Mouse (Mus musculus) embryonic facial prominence, embryonic 14.5 days (tissue): ENCODE results near the gene Uchl1. TPM values are rescaled to one million over a fixed set of nuclear protein-coding genes. Genes with fewer than 3 reads are reported as not detected.
A peak's percentile ranks its signal among the peaks of the same experiment; 100 is the strongest.

ENCODE experiments used
- ATAC-seq: fragments of 200-750 bp; cut with Nextera tagmentation; 2 replicates; pipeline ENCODE4 v1.8.0; 2017; ENCODE audit warnings: low read depth, moderate number of reproducible peaks, moderate TSS enrichment
- DNase-seq: peaks from one replicate; pipeline ENCODE4 v3.0.0-alpha.2; 2015; ENCODE audit warnings: low spot score
- H3K27ac ChIP-seq: fragments of 300-500 bp; sonication (generic); replicated peaks from 2 replicates; pipeline ENCODE4 v1.5.1; 2014; ENCODE audit warnings: low read depth, mild to moderate bottlenecking, low read length, moderate library complexity
- H3K27me3 ChIP-seq: fragments of 300-500 bp; sonication (generic); replicated peaks from 2 replicates; pipeline ENCODE4 v1.6.1; 2014; ENCODE audit warnings: low read length; ENCODE audit not compliant: control insufficient read depth, insufficient read depth
- H3K36me3 ChIP-seq: fragments of 300-500 bp; sonication (generic); 2 replicates; pipeline ENCODE4 v1.6.1; 2014; ENCODE audit warnings: low read length, mixed read lengths; ENCODE audit not compliant: control insufficient read depth, insufficient read depth
- H3K4me1 ChIP-seq: fragments of 300-500 bp; sonication (generic); 2 replicates; pipeline ENCODE4 v1.6.1; 2014; ENCODE audit warnings: antibody characterized with exemption, low read length; ENCODE audit not compliant: control insufficient read depth, insufficient read depth
- H3K4me2 ChIP-seq: fragments of 300-500 bp; sonication (generic); 2 replicates; pipeline ENCODE4 v1.6.1; 2014; ENCODE audit warnings: low read depth, mild to moderate bottlenecking, low read length, moderate library complexity, mixed read lengths
- H3K4me3 ChIP-seq: fragments of 300-500 bp; sonication (generic); 2 replicates; pipeline ENCODE4 v1.5.1; 2014; ENCODE audit warnings: low read depth, mild to moderate bottlenecking, low read length
- H3K9ac ChIP-seq: fragments of 300-500 bp; sonication (generic); 2 replicates; pipeline ENCODE4 v1.6.1; 2014; ENCODE audit warnings: low read depth, mild to moderate bottlenecking, low read length, moderate library complexity, mixed read lengths
- H3K9me3 ChIP-seq: fragments of 300-500 bp; sonication (generic); 2 replicates; pipeline ENCODE4 v1.6.1; 2016; ENCODE audit warnings: low read length; ENCODE audit not compliant: control insufficient read depth
- WGBS: fragments of 180-500 bp; shearing (Covaris S2); extraction: QIAGEN DNeasy Blood & Tissue Kit; methylation state at CpG from one replicate; pipeline ENCODE4 v1.1.7; 2014; 5-methylcytosine and 5-hydroxymethylcytosine counted together
- polyA plus RNA-seq: library from polyadenylated mRNA; unstranded; fragments of >200 nt; fragmentation: Nextera tagmentation; extraction: Ambion mirVana; gene quantifications from 2 replicates; pipeline ENCODE4 v1.2.1, GENCODE M21; 2014

Uchl1 gene
- polyA plus RNA-seq, 1 experiment from 2014 or later = 142 TPM

DNA sequence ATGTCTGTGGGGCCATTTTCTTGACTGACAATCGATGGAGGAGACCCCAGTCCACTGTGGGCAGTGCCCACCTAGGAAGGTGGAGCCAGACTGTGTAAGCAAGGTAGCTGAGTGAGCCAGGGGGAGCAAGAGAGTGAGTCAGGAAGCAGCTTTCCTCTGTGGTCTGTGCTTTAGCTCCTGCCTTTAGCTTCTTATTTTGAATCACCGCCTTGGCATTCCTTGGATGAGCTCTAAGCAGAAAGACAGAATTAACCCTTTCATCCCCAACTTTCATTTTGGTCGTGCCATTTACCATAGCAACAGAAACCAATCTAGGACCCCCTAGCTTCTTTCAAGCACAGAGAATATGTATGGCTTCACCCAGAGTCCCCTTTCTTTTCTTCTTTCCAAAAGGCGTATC, 42.0 kb downstream of the Uchl1 start:
- no peaks in the 10 kb centered on the region for H3K27me3 ChIP-seq
- ATAC-seq (no peak), DNase-seq (peak; percentile 38)
- H3K4me3 ChIP-seq = no peak overlapping the region
- 36% methylated on average over 4 of the region's 4 CpGs for WGBS
- H3K36me3 ChIP-seq = no peaks in the 10 kb centered on the region
- no peak overlapping the region for H3K27ac ChIP-seq
- peaks cover 17% of the 10 kb centered on the region; the same call in 1 of the 2 replicates for H3K4me1 ChIP-seq
- no peak overlapping the region for H3K9ac ChIP-seq
- H3K9me3 ChIP-seq = no peaks in the 10 kb centered on the region
- H3K4me2 ChIP-seq = no peak overlapping the region

DNA sequence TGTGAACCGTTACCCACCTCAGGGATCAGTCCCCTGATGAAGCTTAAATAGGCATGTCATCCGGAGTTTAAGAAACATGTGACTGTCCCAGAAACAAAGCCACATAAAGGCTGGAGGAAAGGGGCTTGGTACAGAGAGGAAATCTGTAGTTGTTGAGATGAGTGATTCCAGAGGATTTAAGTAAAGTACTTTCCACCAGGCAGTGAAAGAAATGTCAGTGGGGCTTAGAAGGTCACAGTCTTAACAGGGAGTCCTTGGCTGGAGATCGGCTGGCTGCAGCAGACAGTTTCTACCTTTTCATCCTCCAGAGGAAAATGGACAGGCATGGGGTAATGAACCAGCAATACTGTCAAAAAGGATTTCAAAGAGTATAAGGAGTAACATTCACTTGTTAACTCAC, 42.5 kb downstream of the Uchl1 start:
- 22% methylated on average over 3 of the region's 3 CpGs for WGBS
- Histone ChIP-seq H3K4me3 (no peak overlapping the region), H3K9me3 (no peaks in the 10 kb centered on the region), H3K36me3 (no peaks in the 10 kb centered on the region), H3K4me1 (peaks cover 21% of the 10 kb centered on the region), H3K9ac (no peak overlapping the region), H3K27me3 (no peaks in the 10 kb centered on the region), H3K27ac (no peak overlapping the region), H3K4me2 (no peak overlapping the region)
- no peak for ATAC-seq
- DNase-seq = no peak

DNA sequence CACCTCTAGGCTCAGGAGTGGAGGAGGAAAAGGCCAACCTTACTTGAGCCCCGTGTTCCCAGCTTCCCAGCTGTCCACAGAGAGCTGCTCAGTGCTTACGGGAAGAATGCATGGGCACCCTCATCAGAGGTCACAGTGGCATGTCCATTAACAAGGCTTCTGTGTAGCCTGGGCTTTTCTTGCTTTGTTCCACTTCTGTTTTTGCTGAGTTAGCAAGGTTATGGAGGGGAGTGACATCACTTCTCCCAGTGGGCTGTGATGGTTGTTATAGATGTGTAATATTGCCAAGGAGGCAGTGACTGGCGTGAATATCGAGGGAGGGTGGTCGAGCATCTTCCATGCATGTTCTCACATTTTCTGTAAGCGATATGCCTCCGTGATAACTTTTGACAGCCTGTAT, 43.0 kb downstream of the Uchl1 start:
- 67% methylated on average over 7 of the region's 7 CpGs for WGBS
- no peaks in the 10 kb centered on the region for H3K36me3 ChIP-seq
- no peaks in the 10 kb centered on the region for H3K9me3 ChIP-seq
- no peak overlapping the region for H3K27ac ChIP-seq
- DNase-seq (no peak), ATAC-seq (no peak)
- H3K9ac ChIP-seq = no peak overlapping the region
- peaks cover 25% of the 10 kb centered on the region for H3K4me1 ChIP-seq
- no peaks in the 10 kb centered on the region for H3K27me3 ChIP-seq
- H3K4me3 ChIP-seq = no peak overlapping the region
- H3K4me2 ChIP-seq = no peak overlapping the region

DNA sequence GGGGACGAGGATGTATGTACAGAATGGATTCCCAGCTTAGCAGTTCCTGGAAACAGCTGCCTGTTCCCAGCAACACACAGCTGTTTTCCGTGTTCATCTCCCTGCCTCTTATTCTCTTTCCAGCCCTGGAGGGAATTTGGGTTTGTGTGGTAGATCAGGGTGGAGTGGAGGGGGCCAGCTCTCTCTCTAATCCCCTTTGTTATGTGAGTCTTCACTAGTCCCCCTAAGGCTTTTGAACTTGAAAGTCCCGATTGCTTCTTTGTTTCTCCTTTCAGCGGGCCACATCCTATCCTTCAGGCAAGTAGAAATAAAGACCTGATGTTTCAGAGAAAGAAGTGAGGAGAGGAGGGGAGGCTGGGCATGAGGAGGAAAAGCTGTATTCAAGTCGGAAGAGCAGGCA, 45.0 kb downstream of the Uchl1 start:
- Histone ChIP-seq H3K9ac (no peak overlapping the region), H3K27ac (0 out of 2 replicates have a peak overlapping the region, but pooled peaks have one; percentile 25), H3K36me3 (no peaks in the 10 kb centered on the region), H3K4me3 (no peak overlapping the region), H3K27me3 (no peaks in the 10 kb centered on the region), H3K4me2 (no peak overlapping the region), H3K4me1 (peaks cover 27% of the 10 kb centered on the region), H3K9me3 (no peaks in the 10 kb centered on the region)
- DNase-seq (peak; percentile 54), ATAC-seq (peak; percentile 53)
- WGBS = 9% methylated on average over 5 of the region's 5 CpGs

DNA sequence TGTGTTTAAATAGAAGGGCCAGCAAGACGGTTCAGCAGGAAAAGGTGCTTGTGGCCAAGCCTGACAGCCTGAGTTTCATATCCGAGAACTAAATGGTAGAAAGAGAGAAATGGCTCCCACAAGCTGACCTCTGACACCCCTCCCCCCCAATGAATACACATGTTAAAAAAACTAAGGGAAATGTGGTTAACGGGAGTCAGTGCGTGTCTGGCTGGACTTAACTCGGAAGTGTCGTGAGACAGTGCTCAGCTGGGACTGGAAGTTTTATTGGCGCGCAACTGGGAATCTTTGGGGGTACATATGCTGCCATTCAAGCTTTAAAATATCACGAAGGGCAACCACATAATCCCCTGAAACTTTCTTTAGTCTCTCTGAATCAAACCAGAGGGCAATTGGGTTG, 46.7 kb downstream of the Uchl1 start:
- no peak overlapping the region for H3K4me2 ChIP-seq
- H3K4me1 ChIP-seq = peaks cover 27% of the 10 kb centered on the region
- peak overlapping the region; percentile 49; the same call in 1 of the 2 replicates for H3K27ac ChIP-seq
- no peaks in the 10 kb centered on the region for H3K36me3 ChIP-seq
- 65% methylated on average over 9 of the region's 9 CpGs for WGBS
- H3K9me3 ChIP-seq = no peaks in the 10 kb centered on the region
- ATAC-seq (no peak), DNase-seq (no peak)
- H3K4me3 ChIP-seq = no peak overlapping the region
- H3K9ac ChIP-seq = no peak overlapping the region
- H3K27me3 ChIP-seq = no peaks in the 10 kb centered on the region

DNA sequence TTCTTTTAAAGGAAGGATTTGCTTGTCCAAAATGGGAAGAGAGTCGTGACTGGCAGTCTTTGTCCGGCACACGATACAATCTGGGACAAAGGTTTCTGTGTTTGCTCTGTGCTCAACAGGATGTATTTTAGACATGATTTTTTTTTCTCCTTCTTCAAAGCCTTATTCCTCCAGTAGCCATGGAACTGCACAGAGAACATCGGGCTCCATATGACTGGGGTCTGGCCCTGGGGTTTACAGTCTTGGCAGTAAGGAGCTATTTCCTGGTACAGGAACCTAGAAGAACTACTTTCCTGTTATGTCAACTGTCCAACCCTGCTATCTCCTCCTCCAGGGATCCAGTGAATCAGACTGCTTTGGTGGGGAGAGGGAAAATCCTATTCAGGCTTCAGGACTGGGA, 47.1 kb downstream of the Uchl1 start:
- DNase-seq = peak; percentile 41
- no peaks in the 10 kb centered on the region for H3K36me3 ChIP-seq
- peaks cover 27% of the 10 kb centered on the region for H3K4me1 ChIP-seq
- peak overlapping the region; percentile 59 for H3K27ac ChIP-seq
- H3K4me2 ChIP-seq = no peak overlapping the region
- no peaks in the 10 kb centered on the region for H3K9me3 ChIP-seq
- peak; percentile 24; the same call in 1 of the 2 replicates for ATAC-seq
- 41% methylated on average over 4 of the region's 4 CpGs for WGBS
- H3K27me3 ChIP-seq = no peaks in the 10 kb centered on the region
- no peak overlapping the region for H3K9ac ChIP-seq
- H3K4me3 ChIP-seq = no peak overlapping the region

DNA sequence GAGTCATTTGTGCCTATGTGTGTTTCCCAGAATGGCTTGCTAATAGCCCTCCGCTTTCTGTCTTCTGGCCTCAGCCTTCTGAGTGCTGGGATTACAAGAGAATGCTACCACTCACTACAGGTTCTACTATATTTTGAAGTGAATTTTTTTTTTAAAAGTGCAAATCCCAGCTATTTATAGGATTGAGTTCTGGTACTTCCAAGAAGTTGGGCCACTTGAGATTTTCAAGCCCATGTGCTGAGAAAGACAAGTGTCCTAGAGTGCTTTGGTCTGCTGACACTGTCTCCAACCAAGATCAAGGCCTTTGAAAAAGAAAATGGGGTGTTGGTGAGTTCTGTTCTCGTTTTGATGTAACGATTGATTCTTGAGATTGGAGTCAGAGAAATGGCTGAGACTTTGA, 47.7 kb downstream of the Uchl1 start:
- no peak overlapping the region for H3K4me3 ChIP-seq
- peaks cover 24% of the 10 kb centered on the region for H3K4me1 ChIP-seq
- no peak overlapping the region for H3K4me2 ChIP-seq
- peak overlapping the region; percentile 59; the same call in 1 of the 2 replicates for H3K27ac ChIP-seq
- DNase-seq = no peak
- no peak for ATAC-seq
- no peaks in the 10 kb centered on the region for H3K36me3 ChIP-seq
- WGBS = 84% methylated on average over 3 of the region's 3 CpGs
- H3K9ac ChIP-seq = no peak overlapping the region
- no peaks in the 10 kb centered on the region for H3K27me3 ChIP-seq
- H3K9me3 ChIP-seq = no peaks in the 10 kb centered on the region

DNA sequence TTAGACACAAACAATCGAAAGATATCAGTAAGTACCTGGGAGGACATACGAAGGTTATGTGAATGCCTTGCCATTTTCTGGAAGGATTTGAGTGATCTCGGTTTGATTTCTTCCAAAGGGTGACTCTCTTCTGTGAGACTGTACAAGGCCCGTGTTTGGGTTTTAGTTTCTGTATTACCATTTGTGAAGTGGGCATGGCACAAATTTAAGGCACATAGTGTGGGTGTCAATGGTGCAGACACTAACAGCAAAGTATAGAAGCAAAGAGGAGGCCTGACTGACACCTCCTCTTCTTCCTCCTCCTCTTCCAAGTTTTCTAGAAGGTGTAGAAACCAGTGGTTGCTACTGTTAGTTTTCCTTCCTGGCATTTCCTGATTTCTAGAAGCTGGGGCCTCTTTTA, 53.4 kb downstream of the Uchl1 start:
- 87% methylated on average over 4 of the region's 4 CpGs for WGBS
- H3K9me3 ChIP-seq = no peaks in the 10 kb centered on the region
- H3K9ac ChIP-seq = no peak overlapping the region
- no peak overlapping the region for H3K4me2 ChIP-seq
- ATAC-seq (no peak), DNase-seq (no peak)
- no peaks in the 10 kb centered on the region for H3K36me3 ChIP-seq
- no peaks in the 10 kb centered on the region for H3K4me1 ChIP-seq
- H3K27ac ChIP-seq = no peak overlapping the region
- H3K27me3 ChIP-seq = no peaks in the 10 kb centered on the region
- no peak overlapping the region for H3K4me3 ChIP-seq

DNA sequence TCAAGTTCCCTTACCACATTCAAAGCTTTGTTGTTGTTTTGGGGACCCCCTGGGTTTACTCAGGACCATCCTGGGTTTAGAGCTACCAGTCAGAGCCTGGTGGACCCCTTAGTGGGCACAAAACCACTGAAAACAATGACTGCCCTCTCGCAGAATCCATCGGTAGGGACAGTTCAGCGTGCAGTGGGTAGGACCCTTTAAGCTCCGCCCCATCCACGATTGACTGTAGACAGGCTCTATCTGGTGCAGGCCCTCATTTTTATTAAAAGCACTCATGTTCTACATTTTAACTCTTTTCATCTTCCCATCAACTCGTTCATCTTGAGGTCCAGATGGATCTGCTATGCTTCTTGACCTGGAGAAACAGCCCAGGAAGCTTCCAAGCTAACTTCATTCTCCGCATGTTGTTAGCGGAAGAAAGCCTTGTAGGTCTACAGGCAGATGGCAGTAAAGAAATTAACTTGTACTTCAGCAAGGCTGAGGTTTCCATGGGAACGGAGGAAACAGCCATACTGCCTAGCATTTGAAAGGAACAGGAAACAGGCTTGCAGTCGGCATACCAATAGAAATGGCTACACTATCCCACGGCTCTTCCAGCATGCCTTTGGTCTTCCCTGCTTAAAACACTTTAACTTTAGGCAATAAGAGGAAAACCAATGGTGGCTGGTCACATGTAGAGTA, 54.9 kb downstream of the Uchl1 start:
- no peak overlapping the region for H3K4me3 ChIP-seq
- no peaks in the 10 kb centered on the region for H3K27me3 ChIP-seq
- peak; percentile 90 for DNase-seq
- no peak overlapping the region for H3K4me2 ChIP-seq
- WGBS = 45% methylated on average over 11 of the region's 11 CpGs
- H3K36me3 ChIP-seq = no peaks in the 10 kb centered on the region
- H3K9ac ChIP-seq = no peak overlapping the region
- no peaks in the 10 kb centered on the region for H3K4me1 ChIP-seq
- no peak overlapping the region for H3K27ac ChIP-seq
- ATAC-seq = peak; percentile 77; the same call in 1 of the 2 replicates
- no peaks in the 10 kb centered on the region for H3K9me3 ChIP-seq
